Mouse (Mus musculus): ENCODE results near the gene Pip4p1.
"Not testable (repeated sequence)": the region's sequence is repeated elsewhere in the genome, so short reads cannot be mapped to it uniquely, and the experiment has no call there.

Pip4p1 gene

DNA sequence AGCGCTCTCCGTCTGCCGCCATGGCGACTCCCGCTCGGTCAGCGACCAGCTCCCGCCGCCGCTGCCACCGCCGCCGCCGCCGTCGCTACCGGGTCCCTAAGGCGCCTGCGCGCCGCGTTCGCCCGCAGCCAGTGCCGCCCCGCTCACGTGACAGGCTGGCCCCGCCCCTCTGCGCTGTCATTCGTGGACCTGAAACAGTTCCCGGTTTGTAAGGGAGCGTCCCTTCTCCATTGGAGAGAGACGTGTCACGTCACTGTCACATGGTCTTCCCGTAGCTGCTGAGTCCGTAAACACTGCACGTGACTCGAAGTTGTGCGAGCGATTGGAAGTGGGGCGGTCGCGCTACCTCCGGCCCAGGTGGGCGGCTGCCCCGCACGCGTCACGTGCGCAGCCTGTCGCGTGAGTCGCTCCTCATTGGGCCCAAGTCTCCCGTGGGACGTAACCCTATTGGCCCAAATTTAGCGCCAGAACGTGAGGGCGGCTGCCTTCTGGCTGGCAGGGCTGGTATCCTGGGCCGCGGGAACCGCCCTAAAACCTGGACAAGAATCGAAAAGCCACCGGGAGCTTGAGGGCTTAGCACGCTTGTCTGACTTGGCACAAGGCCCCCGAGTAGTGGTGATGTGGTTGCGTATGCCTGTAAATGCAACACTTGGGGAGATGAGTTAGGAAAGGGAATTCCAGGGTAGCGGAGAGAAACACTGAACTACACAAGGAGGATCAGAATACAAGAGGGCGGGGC is at the start of gene Pip4p1, which contains the start of gene Pnp:
TSS of gene Pip4p1 (minus strand) at position 103 of the 739 bp plus-strand sequence.
TSS of gene Pnp (plus strand) at position 329 of the 739 bp plus-strand sequence.
- DNase-seq = peak; percentile 100

DNA sequence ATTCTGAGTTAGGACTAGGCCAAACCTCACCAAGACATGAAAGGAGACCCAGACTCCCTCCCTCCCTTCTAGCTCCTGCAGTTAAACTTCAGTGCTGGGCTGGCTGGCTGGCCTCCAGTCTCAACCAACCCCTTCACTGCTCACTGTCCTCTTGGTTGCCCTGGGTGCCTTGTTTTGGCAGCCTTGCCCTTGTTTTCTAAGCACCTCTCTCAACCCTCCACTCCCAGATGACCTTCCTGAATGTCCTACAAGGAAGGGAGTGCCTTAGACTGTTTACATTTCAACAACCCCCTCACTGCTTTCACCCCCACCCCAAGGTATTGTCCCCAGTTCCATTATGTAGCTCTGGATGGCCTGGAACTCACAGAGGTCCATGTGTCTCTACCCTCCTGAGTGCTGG is 49.0 kb upstream of the Pip4p1 start:
- peak; percentile 52 for DNase-seq

DNA sequence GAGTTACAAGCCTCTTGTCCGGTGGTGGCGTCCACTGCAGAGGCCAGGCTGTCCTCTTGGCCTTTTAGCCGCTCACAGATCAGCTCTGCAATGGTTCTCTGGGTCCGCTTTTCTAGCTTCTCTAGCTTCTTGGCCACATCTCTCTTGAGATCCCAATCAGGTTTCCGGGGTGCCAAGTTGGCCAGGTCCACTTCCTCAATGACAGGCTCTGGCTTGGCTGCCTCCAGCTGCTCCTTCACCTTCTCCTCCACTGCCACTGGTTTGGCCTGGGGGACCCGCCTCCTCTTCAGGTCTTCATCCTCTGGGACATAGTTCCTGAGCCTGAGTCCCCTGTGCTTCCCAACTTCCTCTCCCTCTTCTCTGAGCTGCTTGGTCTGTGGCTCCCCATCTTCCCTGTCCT is 47.8 kb upstream of the Pip4p1 start:
- not testable (repeated sequence) for DNase-seq

DNA sequence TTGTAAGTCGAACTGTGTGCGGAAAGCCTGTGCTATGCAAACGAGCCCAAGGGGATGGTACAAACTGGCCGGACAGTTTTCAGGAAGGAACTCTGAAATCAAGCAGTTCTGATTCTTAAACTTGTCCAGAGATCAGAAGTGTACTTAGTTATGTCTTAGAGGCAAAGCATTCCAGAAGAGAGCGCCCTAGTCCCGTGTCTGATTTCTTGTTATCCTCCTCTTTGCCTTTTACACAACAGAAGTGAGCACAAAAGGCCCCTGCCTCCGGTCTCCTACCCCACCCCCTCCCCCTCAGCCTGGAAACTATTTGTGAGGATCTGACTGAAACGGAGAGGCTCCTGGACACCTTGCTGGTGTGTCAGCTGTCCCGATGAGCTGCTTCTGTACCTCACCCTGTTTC is 46.0 kb upstream of the Pip4p1 start:
- DNase-seq = peak; percentile 27

DNA sequence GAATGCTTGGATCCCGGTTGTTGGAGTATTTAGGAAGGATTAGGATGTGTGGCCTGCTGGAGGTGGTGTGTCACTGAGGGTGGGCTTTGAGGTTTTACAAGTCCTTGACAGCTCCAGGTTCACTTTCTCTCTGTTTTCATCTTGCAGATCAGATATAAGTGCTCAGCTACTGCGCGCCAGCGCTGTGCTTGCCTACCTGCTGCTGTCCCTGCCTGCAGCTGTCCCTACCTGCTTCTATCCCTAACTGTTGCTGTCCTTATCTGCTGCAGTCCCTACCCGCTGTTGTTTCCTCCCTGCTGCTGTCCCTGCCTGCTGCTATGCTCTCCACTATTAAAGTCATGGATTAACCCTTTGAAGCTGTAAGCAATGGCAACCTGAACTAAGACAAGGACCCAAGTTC is 44.3 kb upstream of the Pip4p1 start:
- DNase-seq = no peak

DNA sequence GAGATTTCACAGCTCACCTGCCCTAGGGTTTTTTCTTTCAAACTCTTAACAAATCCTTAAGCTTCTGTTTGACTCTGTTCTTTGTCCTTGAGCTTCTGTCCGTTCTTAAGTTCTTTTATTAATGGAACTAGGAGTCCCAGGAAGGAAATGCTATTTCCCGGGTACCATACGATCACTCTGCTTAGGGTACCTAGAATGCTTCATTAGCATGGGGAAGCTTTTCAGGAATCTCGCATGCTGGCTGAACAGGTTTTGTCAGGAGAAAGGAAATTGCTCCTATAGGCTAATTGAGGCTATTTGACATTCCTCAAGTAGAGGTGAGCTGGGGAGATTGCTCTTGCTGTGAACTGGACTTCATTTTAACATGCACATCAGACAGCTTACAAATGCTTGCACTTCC is 43.0 kb upstream of the Pip4p1 start:
- peak; percentile 25 for DNase-seq

DNA sequence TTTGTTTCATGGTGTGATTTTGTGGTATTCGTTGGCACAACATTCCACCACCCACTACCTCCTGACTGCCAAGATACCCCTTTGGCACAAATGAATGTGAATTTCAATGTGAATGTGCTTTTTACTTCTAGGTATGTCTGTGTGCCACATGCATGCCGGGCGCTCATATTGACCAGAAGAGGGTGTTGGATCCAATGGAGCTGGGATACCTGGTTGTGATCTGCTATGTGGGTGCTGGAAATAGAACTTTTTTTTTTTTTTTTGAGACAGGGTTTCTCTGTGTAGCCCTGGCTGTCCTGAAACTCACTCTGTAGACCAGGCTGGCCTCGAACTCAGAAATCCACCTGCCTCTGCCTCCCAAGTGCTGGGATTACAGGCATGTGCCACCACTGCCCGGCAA is 42.4 kb upstream of the Pip4p1 start:
- DNase-seq = not testable (repeated sequence)

DNA sequence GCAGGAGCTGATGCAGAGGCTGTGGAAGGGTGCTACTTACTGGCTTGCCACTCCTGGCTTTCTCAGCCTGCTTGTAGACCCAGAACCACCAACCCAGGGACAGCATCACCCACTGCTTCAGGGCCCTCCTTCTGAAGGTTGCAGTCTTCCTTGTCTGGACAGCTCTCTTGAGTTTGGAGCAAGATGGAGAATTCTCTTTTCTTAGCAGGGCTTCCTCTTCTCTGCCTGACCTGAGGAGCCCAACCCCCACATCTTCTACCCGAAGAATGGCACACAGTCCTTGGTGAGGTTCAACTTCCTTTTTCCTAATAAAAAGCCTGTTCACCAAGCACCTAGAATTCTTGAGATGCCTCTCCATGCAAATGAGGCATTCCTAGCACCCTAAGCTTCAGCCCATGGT is 40.2 kb upstream of the Pip4p1 start:
- DNase-seq = no peak

DNA sequence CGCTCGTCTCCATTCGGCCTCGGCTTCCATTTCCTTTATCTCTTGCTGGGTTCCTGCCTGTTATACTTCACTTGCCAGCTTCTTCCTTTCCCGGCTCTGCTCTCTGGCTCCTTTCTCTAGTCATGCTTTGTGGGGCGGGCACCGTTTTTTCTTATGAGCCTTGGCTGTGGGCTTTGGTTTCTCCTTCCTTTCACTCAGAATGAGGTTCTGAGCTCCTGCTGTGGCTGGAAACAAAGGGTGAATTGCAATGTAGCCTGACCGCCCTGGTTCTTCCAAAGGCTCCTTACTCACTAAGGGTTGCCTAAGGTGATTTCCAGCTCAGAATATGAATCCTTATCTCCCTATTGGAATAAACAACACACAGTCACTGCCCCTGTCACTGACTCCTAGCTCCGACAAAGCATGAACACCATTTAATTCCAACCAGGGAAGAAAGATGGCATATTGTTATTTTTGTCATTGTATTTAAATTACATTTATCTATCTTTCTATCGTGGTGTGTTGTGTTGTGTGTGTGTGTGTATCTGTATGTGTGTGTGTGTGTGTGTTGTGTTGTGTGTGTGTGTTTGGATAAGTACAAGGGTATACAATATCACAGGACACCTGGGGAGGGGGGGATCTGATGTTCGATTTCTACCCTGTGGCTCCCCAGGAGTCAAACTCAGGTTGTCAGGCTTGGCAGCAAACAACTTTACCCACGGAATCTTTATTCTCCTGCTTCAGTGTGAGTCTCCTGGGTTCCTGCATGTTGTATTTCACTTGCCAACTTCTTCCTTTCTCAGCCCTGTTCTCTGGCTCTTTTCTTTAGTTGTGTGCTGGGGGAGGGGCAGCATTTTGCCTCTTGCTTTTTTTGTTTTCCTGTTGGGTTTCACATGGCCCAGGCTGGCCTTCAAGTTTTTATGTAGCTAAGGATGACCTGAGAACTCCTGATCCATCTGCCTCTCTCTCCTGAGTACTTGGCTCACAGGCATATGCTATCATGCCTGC is 39.2 kb upstream of the Pip4p1 start:
- DNase-seq = no peak

DNA sequence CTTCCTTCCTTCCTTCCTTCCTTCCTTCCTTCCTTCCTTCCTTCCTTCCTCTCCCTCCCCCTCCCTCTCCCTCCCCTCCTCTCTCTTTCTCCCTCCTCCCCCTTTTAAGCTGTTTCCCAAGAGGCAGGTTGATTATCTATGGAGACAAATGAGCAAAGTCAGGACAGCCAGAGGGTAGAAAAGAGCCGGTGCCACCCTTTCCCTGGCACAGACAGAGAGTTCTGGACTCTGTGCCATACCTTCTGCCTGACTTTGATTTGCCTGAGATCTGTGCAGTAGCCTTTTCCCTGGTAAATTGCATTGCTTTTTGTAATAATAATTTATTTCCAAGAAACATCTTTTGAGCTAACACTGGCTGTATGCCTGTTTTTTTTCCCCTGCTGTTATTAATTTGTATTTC is 38.4 kb upstream of the Pip4p1 start:
- DNase-seq = no peak

DNA sequence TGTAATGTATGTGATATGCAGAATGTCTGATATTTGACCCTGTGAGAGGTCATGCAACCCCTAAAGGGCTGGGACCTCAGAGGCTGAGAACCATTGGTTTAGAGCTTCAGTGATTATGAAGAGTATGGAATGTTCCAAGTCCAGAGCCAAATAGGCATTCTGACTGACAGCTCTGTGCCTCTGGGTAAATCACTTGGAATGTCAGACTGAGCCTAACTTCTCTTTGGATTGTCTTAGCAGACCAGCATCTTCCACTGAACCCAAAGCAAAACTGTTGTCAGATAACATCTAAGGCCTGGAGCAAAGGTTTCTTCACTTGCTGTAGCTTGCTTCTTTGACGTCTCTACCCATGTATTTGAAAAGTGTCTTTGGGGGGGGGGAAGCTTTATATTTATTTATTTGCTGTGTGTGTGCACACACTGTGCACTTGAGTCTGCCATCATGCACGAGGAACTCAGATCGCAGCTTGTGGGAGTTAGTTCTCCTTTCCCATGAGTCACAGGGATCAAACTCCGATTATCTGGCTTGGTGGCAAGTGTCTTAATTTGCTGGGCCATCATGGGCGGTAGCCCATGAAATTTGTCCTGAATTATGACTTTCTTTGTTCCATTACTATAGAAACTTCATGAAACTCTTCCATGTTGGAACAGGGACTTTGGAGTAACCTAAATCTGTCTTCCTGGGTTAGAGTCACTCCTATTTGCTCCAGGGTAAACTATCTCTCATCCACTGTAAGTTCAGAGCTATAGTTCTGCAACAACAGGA is 37.7 kb upstream of the Pip4p1 start:
- DNase-seq = no peak

DNA sequence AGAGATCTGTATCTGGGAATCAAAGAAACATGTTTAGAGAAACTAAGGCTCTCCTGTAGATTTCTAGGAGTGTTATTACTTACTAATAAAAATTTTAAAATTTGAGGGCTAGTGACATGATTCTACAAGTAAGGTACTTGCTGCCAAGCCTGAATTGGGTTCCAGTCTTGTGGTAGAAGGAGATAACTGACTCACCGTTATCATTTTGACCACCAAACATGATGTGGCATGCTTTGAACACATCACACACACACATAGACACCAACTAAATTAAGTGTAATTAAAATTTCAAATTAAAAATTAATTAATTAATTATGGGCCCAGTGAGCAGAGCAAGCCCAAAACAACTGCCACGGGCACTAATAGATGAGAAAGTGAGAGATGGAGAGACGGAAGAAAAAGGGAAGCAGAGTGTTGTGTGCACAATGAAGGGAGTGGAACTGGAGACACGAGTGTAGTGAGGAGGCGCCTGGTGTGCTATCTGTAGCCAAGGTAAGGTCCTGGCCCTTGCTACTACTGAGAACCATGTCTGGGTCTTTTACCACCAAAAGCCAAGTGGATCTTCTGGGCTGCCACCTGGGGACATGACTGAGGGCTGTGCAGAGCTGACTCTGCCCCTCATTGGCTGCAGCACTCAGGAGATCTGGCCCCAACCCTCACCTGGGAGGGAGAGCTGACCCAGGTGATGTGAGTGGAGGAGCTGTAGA is 27.8 kb upstream of the Pip4p1 start:
- DNase-seq = not testable (repeated sequence)

DNA sequence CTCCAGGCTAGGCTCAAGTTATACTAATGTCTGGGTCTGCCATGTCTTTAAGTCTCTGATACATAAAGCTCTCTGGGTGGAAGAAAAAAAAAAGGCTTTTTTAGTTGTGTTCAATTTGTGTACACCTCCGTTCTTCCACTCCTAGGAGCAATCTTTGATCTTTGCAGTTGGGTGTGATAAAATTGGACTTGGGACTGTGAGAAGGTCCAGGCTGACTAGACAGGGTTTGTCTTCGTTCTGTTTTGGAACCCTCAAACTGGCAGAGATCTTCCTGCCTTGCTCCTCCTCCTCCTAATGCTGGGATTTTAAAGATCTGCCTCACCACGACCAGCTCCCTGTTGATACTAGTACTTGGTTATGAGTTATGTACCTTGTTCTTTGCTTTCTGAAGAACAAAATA is 26.5 kb upstream of the Pip4p1 start:
- DNase-seq = not testable (repeated sequence)

DNA sequence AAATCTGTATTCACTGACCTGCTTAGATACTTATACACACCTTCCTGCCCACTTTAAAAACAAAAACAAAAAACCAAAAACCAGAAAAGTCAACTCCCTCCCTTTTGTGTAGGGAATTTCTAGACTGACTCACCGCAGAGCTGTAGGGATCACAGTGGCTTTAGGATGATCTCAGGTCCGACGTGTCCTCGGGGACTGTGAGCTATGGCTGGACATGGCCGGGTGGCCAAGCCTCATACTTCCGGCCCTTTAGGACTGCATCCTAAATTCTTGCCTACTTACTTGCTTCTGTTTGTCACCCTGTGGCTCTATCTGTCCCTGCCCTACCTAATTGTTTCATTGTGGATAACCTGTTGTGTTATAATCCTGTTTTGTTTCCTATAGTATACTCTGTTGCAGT is 26.1 kb upstream of the Pip4p1 start:
- DNase-seq = not testable (repeated sequence)

DNA sequence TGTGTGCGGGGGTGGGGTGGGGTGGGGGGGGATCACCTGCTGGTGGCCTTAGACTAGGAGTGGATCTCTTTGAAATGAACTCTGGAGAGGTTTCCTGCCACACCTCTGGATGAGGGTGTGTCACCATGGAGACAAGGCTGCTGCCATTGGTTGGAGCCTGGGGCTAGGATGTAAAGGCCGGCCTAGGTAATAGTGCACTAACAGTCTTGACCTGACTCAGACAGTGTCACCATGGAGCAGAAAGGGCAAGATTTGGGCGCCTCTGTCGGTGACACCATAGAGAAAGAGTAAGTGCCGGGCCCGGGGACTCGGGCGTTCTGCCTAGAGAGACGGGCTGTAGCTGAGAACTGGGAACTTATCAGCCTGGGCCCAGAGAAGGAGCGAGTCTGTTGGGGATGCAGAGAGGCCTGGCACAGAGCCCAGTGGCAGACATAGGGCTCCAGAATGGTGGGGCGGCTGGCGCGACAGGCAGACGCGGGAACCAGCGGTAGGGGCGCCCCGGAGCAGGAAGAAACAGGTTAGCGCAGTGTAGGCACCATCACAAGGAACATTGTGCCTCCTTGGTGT is 25.4 kb upstream of the Pip4p1 start, which contains the start of gene Pnp2:
TSS of gene Pnp2 (plus strand) at position 51 of the 567 bp plus-strand sequence.
- DNase-seq = peak; percentile 54

DNA sequence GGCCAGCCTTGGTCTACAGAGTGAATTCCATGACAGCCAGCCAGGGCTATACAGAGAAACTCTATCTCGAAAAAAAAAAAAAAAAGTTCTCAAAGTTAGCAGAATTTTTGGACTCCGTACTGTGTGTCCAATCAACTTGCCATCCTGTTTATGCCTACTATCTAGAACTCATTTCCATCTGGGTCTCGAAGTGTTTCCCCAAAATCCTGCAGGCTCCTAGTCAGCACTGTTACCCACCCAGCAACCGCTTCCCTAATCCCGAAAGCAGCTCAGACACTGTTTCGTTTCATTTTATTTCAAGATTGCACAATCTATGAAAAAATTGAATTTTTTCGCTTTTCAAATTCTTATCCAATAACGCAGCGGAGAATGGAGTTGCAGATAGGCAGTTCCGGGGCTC is 24.8 kb upstream of the Pip4p1 start:
- DNase-seq = no peak

DNA sequence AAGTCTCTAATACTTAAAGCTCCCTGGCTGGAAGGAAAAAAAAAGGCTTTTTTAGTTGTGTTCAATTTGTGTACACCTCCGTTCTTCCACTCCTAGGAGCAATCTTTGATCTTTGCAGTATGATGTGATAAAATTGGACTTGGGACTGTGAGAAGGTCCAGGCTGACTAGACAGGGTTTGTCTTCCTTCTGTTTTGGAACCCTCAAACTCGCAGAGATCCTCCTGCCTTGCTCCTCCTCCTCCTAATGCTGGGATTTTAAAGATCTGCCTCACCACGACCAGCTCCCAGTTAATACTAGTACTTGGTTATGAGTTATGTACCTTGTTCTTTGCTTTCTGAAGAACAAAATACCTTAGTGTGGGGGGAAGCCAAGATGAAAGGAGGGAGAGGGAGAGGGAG is 14.9 kb upstream of the Pip4p1 start:
- DNase-seq = not testable (repeated sequence)

DNA sequence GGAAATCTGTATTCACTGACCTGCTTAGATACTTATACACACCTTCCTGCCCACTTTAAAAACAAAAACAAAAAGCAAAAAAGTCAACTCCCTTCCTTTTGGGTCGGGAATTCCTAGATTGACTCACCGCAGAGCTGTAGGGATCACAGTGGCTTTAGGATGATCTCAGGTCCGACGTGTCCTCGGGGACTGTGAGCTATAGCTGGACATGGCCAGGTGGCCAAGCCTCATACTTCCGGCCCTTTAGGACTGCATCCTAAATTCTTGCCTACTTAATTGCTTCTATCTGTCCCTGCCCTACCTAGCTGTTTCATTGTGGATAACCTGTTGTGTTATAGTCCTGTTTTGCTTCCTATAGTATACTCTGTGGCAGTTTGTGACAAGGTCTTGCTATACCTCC is 14.4 kb upstream of the Pip4p1 start:
- not testable (repeated sequence) for DNase-seq

DNA sequence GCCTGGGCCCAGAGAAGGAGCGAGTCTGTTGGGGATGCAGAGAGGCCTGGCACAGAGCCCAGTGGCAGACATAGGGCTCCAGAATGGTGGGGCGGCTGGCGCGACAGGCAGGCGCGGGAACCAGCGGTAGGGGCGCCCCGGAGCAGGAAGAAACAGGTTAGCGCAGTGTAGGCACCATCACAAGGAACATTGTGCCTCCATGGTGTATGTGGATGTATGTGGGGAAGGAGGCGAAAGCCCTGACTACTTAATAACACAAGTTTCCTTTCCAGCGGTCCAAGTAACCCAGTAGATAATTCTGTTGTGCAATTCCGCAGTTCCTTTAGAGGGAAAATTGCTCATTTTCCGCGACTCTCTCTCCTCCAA is 14.0 kb upstream of the Pip4p1 start:
- not testable (repeated sequence) for DNase-seq

DNA sequence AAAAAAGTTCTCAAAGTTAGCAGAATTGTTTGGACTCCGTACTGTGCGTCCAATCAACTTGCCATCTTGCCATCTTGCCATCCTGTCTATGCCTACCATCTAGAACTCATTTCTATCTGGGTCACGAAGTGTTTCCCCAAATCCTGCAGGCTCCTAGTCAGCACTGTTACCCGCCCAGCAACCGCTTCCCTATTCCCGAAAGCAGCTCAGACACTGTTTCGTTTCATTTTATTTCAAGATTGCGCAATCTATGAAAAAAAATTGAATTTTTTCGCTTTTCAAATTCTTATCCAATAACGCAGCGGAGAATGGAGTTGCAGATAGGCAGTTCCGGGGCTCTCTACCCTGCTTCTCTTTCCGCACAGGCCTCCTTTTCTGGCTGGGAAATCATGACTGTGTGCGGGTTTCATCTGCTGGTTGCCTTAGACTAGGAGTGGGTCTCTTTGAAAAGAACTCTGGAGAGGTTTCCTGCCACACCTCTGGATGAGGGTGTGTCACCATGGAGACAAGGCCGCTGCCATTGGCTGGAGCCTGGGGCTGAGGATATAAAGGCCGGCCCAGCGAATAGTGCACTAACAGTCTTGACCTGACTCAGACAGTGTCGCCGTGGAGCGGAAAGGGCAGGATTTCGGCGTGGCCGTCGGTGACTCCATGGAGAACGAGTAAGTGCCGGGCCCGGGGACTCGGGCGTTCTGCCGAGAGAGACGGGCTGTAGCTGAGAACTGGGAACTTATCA is 13.4 kb upstream of the Pip4p1 start, which contains the start of gene Gm49342:
TSS of gene Gm49342 (plus strand) at position 586 of the 736 bp plus-strand sequence.
- peak; percentile 96 for DNase-seq

DNA sequence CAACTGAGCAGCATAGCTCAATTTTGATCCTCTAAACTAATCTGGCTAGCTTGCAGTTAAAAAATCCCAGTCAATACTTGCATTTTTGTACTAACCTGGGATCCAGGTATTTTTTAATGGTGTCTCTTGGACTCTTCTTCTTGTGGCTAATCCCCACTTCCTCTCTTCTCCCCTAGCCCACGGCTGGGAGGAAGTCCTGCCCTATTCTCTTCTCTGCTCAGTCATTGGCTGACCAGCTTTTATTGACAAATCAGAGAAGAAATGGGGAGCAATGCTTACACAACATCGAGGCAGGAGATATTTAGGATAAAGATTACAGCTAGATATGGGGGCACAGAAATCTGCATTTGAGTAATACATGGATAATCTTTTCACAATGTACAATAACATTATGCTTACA is 8.3 kb upstream of the Pip4p1 start:
- DNase-seq = no peak
